Mouse (Mus musculus): ENCODE measurements at regions not wholly inside any gene's neighbourhood (a gene's known extent, or its start where the extent isn't known, plus 50 kb on each side); places are given as distances from the start of the nearest gene placed in this dataset.

- DNase-seq, result no peak
Observed at GRCm38 (mm10) chr6:148539207-148539960, 95.2 kb upstream of the Tmtc1 start.

- DNase-seq, result no peak
Observed at GRCm38 (mm10) chr6:148534364-148534763, 90.2 kb upstream of the Tmtc1 start.

DNA sequence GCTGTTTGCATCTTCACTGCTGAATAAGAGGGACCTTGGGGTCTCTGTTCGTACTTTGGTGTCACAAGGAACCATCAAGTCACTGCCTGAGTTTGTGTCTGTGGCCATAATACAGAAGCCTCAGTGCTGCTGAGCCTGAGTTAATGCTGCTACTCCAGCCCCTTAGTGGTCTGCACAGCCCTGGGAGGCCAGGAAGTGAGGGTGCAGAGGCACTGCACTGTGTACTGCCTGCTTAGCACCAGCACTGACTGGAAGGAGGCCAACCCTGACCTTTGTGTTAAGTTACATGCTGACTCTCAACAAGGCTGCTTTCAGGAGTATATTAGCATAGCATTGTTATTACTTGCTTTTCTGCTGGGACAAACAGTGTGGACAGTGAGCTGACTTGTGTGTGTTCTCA is 86.9 kb upstream of the Tmtc1 start:
- peak in 1 of 2 experiments; percentile 20 for DNase-seq

- DNase-seq, result no peak
Observed at GRCm38 (mm10) chr6:148528611-148529010, 84.4 kb upstream of the Tmtc1 start.

DNA sequence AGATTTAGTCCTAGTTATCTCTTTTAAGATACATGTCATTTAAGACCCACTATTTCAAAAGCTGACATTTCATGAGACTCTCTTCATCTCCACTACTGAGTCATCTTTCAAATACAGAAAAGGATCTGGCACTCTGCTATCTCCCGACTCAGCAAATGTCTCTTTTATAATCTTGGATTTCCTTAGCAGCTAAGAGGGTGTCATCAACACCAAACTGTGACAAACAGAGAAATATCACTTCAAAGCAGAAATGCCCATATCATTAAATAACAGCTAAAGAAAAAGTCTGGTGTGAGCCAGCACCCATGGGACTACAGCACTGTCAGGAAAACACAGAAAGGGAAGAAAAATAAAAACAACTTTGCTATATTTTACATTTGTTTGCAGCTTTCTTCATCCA is 78.7 kb upstream of the Tmtc1 start:
- DNase-seq, result no peak

DNA sequence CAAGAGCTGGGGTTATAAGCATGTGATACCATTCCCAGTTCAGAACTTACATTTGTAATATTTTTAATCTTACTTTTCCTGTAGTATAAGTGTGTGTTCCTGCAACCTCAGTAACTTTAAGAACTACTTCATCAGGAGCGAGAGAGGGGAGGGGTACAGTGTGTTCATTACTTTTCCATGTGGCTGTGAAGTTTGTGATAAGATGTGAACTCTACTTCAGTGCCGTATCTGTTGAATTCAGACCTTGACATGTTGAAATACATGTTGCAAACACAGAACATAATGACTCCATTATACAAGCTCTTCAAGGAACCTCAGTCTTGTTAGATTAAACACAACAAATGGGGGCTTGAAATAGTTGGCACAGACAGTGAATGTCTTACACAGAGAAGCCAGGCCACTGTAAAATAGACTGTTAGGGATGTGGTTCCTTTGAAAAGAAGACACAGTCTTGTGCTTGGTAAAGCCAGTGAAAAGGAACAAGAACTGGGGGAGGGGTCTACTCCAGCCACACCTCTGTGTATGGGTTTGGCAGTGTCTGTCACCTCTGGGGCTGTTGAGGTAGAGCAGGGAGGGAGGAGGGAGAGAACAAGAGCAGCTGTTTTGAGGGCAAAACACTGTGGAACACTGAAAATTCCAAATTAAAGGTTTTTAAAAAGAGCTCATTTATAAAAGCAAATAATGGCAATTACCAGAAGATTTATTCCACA is 73.5 kb upstream of the Tmtc1 start:
- no peak for DNase-seq

GRCm38 (mm10) chr6:148516654-148517053 is 72.5 kb upstream of the Tmtc1 start:
- DNase-seq, result no peak

DNA sequence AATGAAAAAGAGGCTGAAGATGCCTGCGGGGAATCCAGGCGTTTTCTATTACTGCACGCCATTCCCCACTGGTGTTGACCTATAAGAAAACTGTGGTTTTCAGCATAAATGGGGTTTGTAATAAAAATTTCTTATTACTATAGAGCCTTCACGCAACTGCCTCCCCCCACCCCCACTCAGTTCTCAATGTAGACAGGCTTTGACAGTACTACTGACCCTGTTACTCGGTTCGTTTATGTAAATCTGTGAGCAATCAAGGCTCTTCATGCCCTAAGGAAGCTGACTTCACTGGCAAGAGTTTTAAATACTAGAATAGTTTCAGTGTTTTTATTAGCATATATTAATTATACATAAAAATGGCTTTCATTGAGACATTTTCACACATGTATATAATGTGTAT is 70.9 kb upstream of the Tmtc1 start:
- DNase-seq, result no peak

DNA sequence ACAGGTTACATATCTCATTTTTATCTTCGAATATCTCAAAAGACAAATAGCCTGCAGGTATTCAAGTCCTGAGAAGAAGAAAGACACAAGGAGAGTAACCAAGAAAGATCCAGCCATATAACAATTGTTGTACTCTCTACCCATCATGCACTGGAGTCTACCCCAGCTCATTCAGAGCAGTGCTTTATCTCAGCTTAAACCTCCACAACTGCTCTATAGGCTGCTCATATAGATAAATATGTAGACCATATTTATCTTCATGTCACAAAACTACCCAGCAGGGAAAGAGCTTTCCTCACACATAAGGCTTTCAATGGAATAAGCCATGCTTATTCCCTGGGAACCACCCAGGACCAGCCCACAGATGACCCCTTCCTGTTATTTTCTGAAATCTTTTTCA is 70.5 kb upstream of the Tmtc1 start:
- no peak for DNase-seq

DNA sequence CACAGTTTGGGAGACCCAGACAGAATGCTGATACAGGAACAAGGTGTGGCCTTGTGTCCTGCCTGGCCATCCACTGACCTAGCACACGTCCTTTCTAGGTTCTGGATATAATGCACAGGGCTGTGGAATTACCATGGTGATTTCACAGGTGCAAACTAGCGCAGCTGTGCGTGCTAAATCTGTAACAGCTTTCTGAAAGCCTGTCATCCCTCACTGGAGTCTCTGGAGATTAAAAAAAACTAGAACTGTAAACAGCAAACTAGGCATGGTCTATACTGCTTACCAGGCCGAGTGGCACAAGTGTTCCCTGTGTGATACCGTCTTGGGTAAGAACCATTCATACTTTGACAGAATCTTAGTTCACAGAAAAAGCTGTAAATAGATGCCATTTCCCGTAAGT is 69.9 kb upstream of the Tmtc1 start:
- no peak for DNase-seq

GRCm38 (mm10) chr6:148513134-148513533 is 68.9 kb upstream of the Tmtc1 start:
- no peak for DNase-seq

DNA sequence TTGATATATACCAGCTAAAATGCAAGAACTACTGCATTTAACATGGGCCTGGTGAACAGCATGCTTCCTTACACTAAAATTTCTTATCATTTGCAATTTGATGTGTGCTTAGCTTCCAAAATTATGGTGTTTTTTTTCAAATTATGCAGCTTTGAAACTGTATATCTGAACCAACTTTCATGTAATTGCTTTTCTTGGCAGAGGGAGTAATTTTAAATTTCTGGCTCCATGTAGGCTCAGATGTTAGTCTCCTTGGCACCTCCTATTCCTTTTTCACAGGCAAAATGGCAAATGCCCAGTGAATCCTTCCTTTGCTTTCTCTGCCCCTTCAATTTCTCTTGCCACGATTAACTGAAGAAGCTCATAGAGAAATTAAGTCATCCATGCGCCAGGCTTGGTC is 61.1 kb upstream of the Tmtc1 start:
- DNase-seq, result peak in 1 of 2 experiments; percentile 2

DNA sequence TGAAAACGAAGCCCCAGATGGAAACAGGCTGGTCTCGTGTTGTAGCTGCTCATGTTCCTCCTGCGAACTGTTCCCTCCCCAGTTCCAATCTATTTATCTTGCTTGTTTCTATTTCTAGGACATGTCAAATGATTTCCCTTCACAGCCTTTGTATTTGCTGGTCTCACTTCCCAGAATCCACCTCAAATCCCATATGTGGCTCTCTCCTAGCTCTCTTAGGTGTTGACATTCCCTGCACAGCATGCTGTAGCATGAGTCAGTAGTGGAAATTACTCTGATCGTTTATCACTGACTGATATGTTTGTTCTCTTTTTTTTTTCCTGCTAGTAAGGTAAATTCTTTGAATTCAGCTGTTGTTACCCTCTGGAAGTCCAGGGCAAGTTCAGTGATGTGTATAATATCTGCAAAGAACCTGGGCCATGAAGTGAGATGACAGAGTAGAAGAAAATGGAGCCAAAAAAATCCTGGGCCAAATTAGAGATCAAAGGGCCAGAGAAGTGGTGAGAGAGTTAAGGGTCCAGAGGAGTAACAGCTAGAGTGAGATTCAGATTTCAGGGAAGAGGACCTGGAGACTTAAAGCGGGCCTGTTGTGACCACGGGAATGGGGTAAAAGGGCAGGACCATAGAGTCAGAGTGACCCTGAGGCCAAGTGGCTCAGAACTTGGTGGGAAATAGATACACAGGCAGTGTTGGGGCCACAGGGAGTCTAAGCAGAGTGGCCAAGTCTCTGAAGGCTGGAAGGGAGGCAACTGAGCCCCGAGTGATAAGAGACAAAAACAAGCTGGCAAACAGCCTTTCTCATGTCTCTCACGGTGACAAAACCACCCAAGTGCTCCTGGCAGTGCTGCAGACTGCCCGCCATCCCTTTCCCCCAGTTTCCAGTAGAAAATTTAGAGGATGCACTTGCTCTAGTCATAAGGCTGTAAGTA is 56.3 kb upstream of the Tmtc1 start:
- no peak for DNase-seq

All from cerebellum, postnatal 10 days (tissue).